Mouse (Mus musculus): ENCODE measurements around the gene S100a4. TPM values are rescaled to one million over a fixed set of nuclear protein-coding genes. Genes with fewer than 3 reads are reported as not detected.

S100a4 gene
- polyA plus RNA-seq, 3 experiments from 2014 or later, result 65.2 to 589 (median 72.0) TPM

DNA sequence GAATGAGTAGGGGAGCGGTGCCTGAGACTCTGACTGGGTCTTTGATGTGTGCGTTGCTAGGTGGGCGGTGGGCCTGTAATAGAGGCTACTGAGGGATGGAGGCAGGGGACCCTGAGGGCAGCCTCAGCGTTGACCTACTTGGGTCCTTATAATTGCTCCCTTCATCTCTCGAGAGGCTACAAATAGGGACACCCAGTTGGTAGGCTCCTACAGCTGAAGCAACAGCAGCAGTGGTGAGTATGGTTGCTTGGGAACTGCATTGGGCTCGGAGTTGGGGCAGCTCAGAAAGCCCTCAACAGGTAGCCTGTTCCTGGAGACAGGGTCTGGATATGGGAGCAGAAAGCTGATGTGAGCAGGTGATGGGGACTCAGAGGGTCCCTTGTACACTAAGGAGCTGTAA lies 3.5 kb upstream of the S100a4 start:
- ATAC-seq, result no peak

DNA sequence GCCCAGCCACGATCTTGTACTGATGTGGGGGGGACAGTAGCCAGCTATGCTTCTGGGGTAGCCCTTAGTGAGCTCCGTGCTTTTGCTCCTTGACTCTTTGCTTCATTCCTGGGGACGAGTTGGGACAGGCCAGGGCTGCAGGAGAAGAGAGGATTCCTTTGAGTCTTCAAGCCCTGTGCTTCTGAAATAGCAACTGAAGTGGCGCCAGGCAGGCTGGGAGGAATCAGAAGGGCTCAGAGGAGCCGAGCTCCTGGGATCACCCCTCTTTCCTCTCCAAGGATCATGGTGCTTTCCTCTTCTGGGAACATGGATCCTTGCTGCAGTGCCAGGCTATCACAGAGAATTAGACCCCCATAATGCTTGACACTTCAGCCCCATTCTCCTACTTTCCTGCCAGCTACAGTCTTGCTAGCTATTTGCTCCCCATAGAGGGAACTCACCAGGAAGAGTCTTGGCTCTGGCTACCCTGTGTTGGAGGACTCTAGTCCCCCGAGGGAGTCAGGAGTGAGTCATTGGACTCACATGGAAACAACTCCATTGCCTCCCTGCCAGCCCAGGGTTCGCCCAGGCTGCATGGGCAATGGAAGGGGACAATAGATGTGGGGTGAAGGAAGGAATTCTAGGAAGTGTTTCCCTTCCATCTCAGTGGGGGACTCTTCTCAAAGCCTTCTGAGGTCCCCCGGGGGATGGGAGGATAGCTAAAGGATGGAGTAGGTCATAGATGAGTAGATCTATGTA lies 2.9 kb upstream of the S100a4 start:
- ATAC-seq, result no peak

DNA sequence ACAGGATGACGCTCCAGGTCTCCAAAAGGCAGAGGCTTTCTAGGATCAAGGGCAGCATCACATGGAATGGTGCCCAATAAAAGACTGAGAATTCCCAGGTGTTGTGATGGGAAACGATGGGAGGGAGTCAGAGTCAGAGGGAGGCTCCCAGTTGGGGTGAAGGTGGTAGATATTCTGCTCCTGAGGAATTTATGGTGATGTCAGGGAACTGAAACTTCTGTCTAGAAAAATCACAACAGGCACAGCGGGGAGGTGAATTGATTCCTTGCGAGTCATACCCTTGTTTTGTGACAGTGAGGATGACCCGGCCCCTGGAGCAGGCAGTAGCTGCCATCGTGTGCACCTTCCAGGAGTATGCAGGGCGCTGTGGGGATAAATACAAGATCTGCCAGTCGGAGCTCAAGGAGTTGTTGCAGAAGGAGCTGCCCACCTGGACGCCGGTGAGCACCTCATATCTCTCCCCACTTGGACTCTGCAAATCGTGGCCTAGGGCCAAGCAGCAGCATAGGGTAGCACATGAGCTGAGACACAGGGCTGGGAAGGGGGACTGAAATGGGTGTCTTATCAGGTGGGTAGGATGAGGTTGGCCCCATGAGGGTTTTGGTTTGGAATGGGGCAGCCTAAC lies 2.0 kb upstream of the S100a4 start, which contains the start of gene Gm42674:
Gm42674 (plus strand) TSS at position 419 of the 625 bp plus-strand sequence.
- ATAC-seq, result no peak

DNA sequence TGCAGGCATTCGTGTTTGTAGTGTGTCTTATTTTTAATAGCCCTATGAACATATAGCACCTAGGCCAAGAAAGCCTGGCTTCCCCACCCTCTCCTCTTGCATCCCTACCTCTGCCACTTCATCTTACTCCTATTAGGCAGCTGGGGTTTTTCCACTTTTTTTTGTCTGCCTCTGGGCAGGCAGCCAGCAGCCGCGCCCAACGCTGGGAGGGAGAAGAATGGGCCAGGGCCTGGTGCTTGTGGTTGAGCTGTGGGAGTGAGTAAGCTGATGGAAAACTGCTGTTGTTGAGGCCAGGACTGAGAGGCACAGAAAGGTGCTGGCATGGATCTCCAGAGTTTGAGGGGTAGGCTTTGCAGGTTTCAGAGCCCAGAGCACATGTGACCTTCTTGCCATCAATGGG lies 845 bp downstream of the S100a4 start:
- peak; percentile 26 for ATAC-seq

DNA sequence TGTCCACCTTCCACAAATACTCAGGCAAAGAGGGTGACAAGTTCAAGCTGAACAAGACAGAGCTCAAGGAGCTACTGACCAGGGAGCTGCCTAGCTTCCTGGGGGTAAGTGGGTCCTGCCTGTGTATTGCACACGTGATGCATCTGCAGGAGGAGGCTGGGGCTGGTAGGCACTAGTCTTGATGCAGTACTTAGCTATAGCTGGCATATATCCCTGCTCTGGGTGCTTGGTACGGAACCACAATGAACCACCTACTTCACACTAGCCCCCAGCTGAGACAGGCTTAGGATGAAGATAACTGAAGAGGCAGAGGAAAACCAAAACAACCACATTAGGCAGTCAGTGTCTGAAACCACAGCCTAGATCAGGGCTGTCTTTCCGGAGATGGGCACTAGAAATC lies 1.5 kb downstream of the S100a4 start:
- ATAC-seq, result peak; percentile 55

DNA sequence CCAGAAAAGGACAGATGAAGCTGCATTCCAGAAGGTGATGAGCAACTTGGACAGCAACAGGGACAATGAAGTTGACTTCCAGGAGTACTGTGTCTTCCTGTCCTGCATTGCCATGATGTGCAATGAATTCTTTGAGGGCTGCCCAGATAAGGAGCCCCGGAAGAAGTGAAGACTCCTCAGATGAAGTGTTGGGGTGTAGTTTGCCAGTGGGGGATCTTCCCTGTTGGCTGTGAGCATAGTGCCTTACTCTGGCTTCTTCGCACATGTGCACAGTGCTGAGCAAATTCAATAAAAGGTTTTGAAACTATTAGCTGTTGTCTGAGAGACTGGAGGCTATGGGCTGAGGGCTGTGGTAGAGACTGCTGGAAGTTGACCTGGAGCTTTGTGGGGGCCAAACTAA lies 2.2 kb downstream of the S100a4 start:
- ATAC-seq, result no peak

DNA sequence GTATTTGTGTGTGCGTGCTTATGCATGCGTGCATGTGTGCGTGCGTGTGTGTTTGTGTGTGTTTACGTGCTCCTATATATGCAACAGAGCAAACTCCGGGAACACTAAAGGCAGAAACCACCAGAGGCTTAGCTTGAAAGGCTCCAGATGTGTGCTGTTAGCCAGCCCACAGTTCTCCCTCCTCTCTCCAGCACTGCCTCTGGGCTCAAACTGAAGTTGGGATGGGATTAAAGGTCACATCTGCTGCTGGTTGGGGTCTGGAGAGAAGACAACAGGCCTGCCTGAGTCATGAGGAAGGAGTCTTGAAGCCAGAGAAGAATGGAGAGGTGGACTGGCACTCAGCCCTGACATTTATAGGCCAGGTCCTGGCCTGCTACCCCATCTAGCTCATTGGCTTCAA lies 2.6 kb downstream of the S100a4 start:
- ATAC-seq, result no peak

DNA sequence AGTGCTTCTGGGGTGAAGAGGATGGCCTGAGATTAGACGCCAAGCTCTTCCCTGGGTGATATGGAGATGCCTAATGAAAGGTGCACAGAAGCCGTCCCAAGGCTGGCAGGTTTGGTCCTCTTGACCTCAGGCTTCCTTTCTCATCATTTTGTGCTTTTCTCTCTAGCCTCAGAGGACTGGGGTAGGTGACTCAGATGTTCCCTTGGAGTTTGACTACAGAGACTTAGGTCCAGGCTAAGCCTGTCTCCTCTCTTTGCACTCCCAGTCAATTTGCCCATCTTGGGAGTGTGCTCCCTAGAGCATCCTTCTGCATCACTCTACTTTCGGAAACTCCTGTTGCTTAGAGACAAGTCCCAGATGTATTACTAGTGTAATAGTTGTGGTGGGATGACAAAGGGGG lies 3.8 kb downstream of the S100a4 start:
- no peak for ATAC-seq

DNA sequence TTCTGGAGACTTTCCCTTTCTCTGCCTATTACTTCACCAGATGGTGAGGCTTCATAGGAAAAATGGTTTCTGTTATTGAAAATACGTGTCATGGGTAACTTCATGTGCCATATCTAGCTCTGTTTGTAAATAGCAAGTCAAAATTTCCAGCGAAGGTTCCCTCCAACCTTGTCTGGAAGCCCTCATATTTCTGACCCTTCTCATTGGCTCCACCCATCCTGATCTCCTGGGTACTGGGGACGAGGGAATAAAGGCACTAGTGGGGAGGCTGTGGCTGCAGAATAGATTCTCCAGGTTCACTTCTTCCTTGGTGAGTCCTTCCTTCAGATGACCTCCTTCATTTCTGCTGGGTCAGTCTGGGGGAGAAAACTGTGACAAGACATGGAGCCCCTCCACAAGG lies 4.7 kb downstream of the S100a4 start, which contains the start of gene S100a5:
S100a5 (plus strand) TSS at position 301 of the 400 bp plus-strand sequence.
- no peak for ATAC-seq

DNA sequence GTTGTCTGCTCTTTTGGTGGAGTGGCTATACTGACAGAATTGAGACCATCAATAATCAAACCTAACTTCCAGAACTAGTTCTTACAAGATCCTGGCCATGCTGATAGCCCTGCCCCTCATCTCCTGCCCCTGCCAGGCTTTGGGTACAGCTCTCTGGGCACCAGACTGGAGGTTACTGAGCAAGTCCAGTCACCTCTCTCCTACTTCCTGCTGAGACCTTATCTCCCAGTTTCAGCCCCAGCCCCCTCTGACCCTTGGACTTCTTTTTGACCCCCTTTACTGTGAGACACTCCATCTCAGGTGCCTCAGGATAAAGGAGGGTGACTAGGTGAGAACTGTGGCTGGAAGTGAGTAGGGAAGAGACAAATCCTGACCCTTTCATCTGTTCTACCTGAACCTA lies 5.5 kb downstream of the S100a4 start:
- ATAC-seq, result no peak

DNA sequence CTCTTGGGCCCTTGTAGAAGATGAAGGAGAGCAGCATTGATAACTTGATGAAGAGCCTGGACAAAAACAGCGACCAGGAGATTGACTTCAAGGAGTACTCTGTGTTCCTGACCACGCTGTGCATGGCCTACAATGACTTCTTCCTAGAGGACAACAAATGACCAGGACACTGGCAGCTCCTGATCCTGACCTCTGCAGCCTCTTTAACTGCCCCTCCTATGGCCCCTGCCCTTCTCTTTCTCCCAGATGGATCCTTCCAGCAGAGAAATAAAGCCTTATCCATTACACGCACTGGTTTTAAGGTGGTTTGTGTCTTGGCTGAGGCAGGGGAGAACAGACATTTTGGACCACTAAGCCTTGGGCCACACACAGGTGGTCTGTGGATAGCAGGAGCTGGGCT lies 7.9 kb downstream of the S100a4 start:
- ATAC-seq, result no peak

DNA sequence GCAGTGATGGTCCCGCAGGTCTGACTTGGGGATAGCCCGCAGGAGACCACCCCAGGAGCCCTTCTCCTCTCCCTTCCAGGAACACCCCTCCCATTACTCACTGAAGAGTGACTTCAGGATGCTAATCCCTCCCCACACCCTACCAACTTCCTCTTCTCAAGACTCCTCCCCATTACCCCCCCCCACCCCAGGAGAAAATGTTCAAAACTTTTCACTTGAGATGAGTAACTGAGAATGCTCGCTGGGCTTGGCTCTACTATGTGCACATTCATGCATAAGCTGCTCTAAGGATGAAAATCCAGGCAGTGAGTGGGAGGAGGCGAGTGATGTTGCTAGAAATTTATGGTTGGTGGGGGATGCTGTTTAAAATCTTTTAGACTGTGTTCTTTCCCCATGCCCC lies 8.5 kb downstream of the S100a4 start:
- ATAC-seq, result peak; percentile 11

DNA sequence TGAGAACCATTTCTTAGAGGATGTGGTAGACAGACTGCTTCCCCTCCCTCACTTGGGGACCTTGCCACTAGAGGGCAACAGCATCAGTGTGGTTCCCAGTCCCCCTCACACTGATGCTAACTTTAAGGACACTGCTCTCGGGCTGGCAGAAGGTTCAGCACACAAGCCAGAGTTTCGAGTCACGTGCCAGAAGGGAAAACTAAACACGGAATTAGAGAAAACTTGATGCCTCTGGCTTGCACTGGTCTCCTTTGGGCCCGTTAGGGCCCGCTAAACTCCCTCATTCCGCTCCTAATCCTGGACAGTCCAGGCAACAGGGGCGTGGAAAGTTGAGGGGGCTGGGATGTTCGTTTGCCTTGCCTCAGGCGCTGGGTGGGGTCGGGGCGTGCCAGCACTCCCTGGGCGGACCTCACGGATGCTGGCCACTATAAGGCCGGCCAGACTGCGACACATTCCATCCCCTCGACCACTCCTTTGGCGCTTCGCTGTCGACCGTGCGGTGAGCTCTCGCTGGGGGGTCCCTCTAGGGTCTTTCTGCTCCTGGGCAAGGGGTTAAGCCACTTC lies 9.2 kb downstream of the S100a4 start, which contains the start of gene S100a6:
S100a6 (plus strand) TSS at position 155 of the 564 bp plus-strand sequence.
- peak; percentile 84 for ATAC-seq

DNA sequence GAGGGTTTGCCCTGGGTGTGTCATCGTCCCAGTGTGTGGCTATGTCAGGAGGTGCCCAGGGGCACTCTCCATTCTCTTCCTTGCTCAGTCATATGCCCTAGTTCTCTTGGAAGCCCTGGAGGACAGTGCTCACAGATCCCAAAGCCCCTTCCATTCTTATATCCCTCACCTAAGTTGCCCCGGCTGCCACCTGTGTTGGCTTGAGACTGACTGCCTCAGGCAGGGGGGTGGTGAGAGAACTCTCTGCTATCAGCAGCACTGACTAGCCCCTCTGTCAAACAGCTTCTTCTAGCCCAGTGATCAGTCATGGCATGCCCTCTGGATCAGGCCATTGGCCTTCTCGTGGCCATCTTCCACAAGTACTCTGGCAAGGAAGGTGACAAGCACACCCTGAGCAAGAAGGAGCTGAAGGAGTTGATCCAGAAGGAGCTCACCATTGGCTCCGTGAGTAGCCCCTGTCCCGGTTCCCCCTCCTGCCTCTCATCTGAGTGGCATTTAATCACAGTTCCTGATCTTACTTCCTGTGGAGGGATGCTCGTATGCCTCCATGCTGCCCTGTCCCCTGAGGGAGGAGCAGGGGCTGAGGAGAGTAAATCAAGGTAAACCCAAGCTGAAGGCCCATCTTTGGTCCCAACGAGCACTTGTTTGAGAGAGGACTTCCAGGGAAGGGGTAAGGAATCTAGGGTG lies 10.0 kb downstream of the S100a4 start:
- ATAC-seq, result no peak

DNA sequence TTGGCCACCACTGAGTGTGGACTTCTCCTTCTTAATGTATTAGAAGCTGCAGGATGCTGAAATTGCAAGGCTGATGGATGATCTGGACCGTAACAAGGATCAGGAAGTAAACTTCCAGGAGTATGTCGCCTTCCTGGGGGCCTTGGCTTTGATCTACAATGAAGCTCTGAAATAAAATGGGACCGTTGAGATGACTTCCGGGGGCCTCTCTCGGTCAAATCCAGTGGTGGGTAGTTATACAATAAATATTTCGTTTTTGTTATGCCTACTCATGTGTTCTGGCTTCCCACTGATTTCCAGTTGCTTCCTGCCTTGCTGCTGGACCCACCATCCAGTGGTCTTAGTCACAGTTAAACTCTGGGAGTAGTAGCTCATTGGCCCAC lies 10.6 kb downstream of the S100a4 start:
- no peak for ATAC-seq

DNA sequence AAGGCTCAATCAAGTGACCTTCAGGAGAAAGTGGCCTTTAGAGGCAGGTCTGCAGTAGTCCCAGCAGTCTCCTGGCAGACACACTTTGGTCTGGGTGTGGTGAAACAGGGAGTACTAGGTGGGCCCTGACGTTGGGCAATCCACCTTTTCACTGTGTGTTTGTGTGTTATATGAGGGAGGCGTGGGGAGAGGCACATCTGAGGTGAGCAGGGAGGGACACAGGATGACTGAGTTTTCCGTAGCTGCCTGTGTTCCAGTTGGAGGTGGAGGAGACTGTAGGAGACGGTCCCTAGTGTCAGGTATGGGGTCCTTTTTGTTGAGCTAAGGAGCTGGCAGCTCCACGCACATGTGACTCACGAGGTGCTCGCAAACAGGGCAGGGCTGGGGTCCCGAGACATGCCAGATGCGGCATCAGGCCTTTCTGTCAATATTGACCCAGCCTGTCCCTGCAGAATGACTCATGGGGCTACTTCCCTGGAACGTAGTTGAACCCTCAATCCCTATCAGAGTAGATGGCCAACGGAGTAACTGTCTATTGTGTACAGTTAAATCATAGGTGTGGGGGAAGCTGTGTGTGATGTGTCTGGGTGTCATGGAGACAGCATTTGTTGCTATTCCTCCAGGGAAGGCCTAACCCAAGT lies 11.2 kb downstream of the S100a4 start:
- no peak for ATAC-seq

DNA sequence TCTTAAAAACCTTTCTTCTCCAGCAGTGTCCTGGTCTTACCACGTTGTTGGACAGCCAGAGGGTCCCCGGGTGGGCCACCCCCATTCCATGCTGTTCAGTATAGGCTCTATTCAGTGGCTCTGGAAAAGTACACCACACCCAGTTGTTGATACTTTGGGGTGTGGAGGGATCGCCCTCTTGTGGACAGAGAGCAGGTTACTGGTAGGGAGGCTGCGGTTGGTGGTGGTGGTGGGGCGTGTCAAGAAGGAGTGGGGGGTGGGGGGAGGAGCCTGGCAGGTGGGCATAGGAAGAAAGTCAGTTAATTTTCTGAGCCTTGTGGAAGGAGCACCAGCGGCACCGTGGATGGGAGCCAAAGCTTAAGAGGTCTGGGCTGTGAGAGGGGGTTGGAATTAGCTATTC lies 11.8 kb downstream of the S100a4 start:
- ATAC-seq, result peak; percentile 83

DNA sequence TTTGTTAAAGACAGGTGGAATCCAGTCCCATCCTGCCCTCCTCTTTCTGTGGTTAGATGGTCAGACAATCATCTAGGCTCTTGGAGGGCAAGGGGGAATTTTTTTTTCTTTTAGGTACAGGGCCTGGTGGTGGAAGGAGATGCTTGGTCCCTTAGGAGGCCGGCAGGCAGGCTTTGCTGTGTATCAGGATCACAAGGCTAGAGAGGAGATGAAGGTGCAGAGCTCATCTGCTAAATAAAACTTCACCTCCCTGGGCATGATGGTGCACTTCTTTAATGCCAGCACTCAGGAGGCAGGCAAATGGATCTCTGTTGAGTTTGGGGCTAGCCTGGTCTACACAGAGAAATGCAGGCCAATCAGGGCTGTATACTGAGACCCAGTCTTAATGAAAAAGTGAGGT lies 12.3 kb downstream of the S100a4 start:
- no peak for ATAC-seq

DNA sequence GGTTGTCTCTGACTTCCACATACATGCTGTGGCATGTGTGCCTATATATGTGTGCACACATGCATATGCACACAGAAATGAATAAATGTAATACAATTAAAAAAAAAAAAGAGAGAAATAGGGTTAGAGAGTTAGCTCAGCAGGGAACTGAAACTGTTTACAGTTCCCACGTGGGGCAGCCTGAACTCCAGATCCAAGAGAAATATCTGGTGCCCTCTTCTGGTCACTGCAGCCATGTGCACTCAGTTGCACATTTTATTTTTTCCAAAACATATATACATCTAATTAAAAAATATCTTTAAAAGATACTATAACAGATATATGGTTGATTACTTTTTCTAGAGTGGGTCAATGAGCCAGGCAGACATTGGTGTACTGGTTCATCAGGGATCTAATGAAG lies 14.0 kb downstream of the S100a4 start:
- no peak for ATAC-seq

DNA sequence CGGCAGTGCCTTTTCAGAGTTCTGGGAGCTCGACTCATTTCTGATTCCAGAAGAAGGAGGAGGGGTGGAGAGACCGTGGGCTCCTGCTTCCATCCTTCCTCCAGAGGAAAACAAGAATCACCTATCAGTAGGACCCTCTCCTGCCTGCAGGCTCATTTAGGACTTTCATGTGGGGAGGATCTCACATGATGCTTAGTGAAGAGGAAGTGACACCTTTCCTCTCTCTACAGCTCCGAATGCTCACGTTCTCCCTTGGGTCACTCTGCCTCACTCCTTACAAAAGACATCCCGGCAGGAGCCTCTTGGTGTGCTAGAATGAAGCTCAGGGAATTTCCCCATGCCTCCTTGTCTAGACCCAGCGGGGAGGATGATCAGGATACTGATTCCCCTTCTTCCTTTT lies 18.0 kb downstream of the S100a4 start:
- ATAC-seq, result no peak

DNA sequence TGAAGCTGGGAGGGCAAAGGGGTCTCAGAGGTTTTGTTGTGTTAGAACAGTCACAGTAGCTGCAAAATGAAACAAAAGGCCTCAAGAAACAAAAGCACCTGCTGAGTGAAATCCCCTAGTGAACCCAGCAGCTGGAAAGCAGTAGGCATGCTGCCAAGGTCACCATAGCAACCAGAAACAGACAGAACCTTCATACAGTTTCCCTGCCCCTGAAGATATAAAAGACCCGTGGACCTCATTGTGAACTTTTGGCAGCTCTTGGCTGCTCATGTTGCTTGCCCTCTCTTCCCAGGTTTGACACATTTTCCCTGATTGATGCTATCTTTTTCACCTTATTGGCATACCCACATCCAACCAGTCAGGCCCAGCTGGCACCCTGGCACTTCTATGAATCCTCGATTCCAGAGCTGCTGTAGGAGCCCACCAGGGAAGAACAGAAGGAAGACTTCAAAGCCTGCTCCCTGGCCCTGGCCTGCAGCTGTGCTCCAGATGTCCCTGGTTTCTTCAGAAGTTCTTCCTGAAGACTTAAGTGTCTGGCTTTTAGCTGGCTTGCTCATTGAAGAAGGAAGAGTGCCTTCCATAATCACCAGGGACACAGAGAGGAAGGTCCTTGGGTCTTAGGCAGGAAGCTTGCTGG lies 20.0 kb downstream of the S100a4 start:
- peak; percentile 83 for ATAC-seq

DNA sequence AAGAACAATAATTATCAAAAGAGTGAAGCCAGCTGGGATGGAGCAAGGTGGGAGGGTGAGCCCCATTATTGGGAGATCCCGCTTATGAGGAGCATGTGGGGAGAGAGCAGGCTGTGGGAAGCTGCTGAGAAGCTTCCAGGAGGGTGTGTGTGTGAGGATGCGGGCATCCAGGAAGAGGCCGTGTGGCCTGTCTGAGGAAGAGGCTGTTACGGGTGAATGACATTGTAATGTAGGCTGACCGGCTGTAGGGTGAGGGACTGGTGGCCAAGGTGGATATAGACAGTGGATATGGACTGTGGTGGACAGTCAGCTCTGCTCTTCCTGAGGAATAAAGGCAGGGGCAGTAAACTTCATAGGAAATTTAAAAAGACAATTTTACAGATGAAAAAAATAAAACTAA lies 21.9 kb downstream of the S100a4 start:
- ATAC-seq, result no peak

All from inflammation-experienced regulatory T-cells, adult 6 months (primary cell).